In the genomic region with DNA sequence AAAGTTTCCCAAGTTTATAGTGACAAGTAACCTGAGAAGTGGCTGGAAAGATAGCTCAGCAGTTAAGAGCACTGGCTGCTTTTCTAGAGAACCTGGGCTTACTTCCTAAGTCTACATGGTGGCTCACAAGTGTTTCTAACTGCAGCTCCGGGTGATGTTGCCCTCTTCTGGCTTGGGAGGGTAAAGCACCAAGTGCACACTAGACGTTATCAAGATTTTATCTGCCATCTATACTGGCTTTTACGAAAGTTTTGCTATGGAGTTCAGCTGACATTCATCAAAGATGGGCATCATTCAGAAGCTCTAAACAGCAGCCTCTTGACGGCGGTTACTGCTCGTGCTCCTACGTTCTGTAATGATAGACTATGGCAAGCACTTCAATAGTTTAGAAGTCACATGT, we compare ENCODE assay signal across 9 mouse cellular contexts. TPM values are rescaled to one million over a fixed set of nuclear protein-coding genes. Genes with fewer than 3 reads are reported as not detected.
DNase-seq lines count a peak whose midpoint lies in the region; ATAC-seq and TF ChIP-seq lines count a peak whose summit lies in the region.
"Had no signal": no experiment of that assay in that cellular context is flagged by ENCODE, and none has a peak within 500 bp of the region (broad histone marks: within the 10 kb centered on the region; RNA-seq: fewer than 3 reads in every experiment).

No protein-coding gene starts in this region.

- DNase-seq in B cell, adult 2 months: peak; percentile 82 to 85
- DNase-seq in adrenal gland, adult 18-20 months (ENCODE audit: low spot score in 2 of 2): peak; percentile 60 to 67
- DNase-seq in embryo, embryonic 11 days: peak; percentile 79
- peak; percentile 48 to 51 for DNase-seq in gastrocnemius, postnatal 36 days
- DNase-seq in limb, embryonic 14.5 days (ENCODE audit: low spot score): peak; percentile 79
- peak; percentile 69 to 77 for DNase-seq in natural killer cell, adult 2 months (ENCODE audit: low spot score in 2 of 2)

- ATAC-seq in kidney, embryonic 14.5 days (ENCODE audit: low FRiP score, low TSS enrichment): peak; percentile 25; the same call in 1 of the 2 replicates
- ATAC-seq in limb, embryonic 14.5 days (ENCODE audit: low FRiP score, low read depth): peak; percentile 60; the same call in 1 of the 2 replicates
- ATAC-seq in stomach, embryonic 16.5 days (ENCODE audit: insufficient read depth, low FRiP score): 0 out of 2 replicates have a peak, but pooled peaks have one; percentile 44

- WGBS in kidney, embryonic 14.5 days: 14% methylated on average over 7 of the region's 7 CpGs
- WGBS in limb, embryonic 14.5 days: 14% methylated on average over 7 of the region's 7 CpGs
- 6% methylated on average over 7 of the region's 7 CpGs for WGBS in stomach, embryonic 16.5 days

- H3K4me2 ChIP-seq in kidney, embryonic 14.5 days (replicated peaks; ENCODE audit: low read depth, low read length): no peak overlapping the region
- H3K4me2 ChIP-seq in limb, embryonic 14.5 days (replicated peaks; ENCODE audit: low read depth, low read length, severe bottlenecking): no peak overlapping the region
- H3K4me2 ChIP-seq in stomach, embryonic 16.5 days (ENCODE audit: low read depth, low read length): no peak overlapping the region
- H3K4me2 ChIP-seq: embryonic facial prominence, embryonic 13.5 days had no signal

- no peaks in the 10 kb centered on the region for H3K27me3 ChIP-seq in kidney, embryonic 14.5 days (ENCODE audit: control insufficient read depth, insufficient read depth, low read length)
- no peaks in the 10 kb centered on the region for H3K27me3 ChIP-seq in limb, embryonic 14.5 days (ENCODE audit: control insufficient read depth, insufficient read depth, low read length)
- no peaks in the 10 kb centered on the region for H3K27me3 ChIP-seq in stomach, embryonic 16.5 days (ENCODE audit: control insufficient read depth, insufficient read depth, low read length)
- H3K27me3 ChIP-seq: embryonic facial prominence, embryonic 13.5 days had no signal

- H3K27ac ChIP-seq in kidney, embryonic 14.5 days (ENCODE audit: low read depth, low read length): no peak overlapping the region
- no peak overlapping the region for H3K27ac ChIP-seq in limb, embryonic 14.5 days (replicated peaks; ENCODE audit: low read depth, low read length)
- no peak overlapping the region for H3K27ac ChIP-seq in stomach, embryonic 16.5 days (ENCODE audit: low read length)
- H3K27ac ChIP-seq: embryonic facial prominence, embryonic 13.5 days had no signal

- H3K36me3 ChIP-seq in kidney, embryonic 14.5 days (ENCODE audit: control insufficient read depth, insufficient read depth, low read length): peaks cover 24% of the 10 kb centered on the region
- H3K36me3 ChIP-seq in limb, embryonic 14.5 days (ENCODE audit: control insufficient read depth, insufficient read depth, low read length): peaks cover 29% of the 10 kb centered on the region
- H3K36me3 ChIP-seq in stomach, embryonic 16.5 days (ENCODE audit: control insufficient read depth, insufficient read depth, low read length): peaks cover 12% of the 10 kb centered on the region

- no peaks in the 10 kb centered on the region for H3K9me3 ChIP-seq in kidney, embryonic 14.5 days (ENCODE audit: control insufficient read depth, low read length)
- H3K9me3 ChIP-seq in limb, embryonic 14.5 days (ENCODE audit: control insufficient read depth, low read length): no peaks in the 10 kb centered on the region
- no peaks in the 10 kb centered on the region for H3K9me3 ChIP-seq in stomach, embryonic 16.5 days (replicated peaks; ENCODE audit: control insufficient read depth, low read length)
- H3K9me3 ChIP-seq: embryonic facial prominence, embryonic 13.5 days had no signal

- H3K9ac ChIP-seq in kidney, embryonic 14.5 days (ENCODE audit: low read depth, low read length): no peak overlapping the region
- no peak overlapping the region for H3K9ac ChIP-seq in limb, embryonic 14.5 days (ENCODE audit: low read depth, low read length, severe bottlenecking)
- no peak overlapping the region for H3K9ac ChIP-seq in stomach, embryonic 16.5 days (ENCODE audit: low read length)
- H3K9ac ChIP-seq: embryonic facial prominence, embryonic 13.5 days had no signal

- no peak overlapping the region for H3K4me3 ChIP-seq in kidney, embryonic 14.5 days (ENCODE audit: low read length)
- no peak overlapping the region for H3K4me3 ChIP-seq in limb, embryonic 14.5 days (replicated peaks; ENCODE audit: low read length)
- H3K4me3 ChIP-seq in stomach, embryonic 16.5 days (replicated peaks; ENCODE audit: low read length): no peak overlapping the region
- H3K4me3 ChIP-seq: embryonic facial prominence, embryonic 13.5 days had no signal

- TF ChIP-seq POLR2A in limb, embryonic 14.5 days (IDR thresholded peaks at IDR 0.05; ENCODE audit: borderline replicate concordance, extremely low read depth, insufficient read depth, insufficient read length): no peak

- peaks cover 10% of the 10 kb centered on the region; the same call in 1 of the 2 replicates for H3K4me1 ChIP-seq in kidney, embryonic 14.5 days (ENCODE audit: control insufficient read depth, insufficient read depth, low read length)
- peaks cover 5% of the 10 kb centered on the region for H3K4me1 ChIP-seq in limb, embryonic 14.5 days (ENCODE audit: control insufficient read depth, insufficient read depth, low read length)
- peaks cover 5% of the 10 kb centered on the region for H3K4me1 ChIP-seq in stomach, embryonic 16.5 days (ENCODE audit: control insufficient read depth, insufficient read depth, low read length)

- intact Hi-C loops in gastrocnemius, postnatal 36 days (cut with DNase I): loop anchor here (2.0 to 10.0 kb wide), 3 partner anchors 99 to 233 kb away; a partner anchor contains a TSS

RNA-seq across cellular contexts. Expression of a gene that starts 2.9 kb away (rescaled TPM):
- 10 to 100 TPM; 23.5 to 30.0 TPM for total RNA-seq in adrenal gland, adult 18-20 months (2021)
- 1 to 10 TPM; 6.8 to 6.9 TPM for total RNA-seq in gastrocnemius, postnatal 36 days (2021)
- polyA plus RNA-seq in kidney, embryonic 14.5 days (2014; fragmentation: Nextera tagmentation; extraction: Ambion mirVana): 28.2 and 29.3 TPM in 2 replicates
- 15.3 and 15.7 TPM in 2 replicates for polyA plus RNA-seq in limb, embryonic 14.5 days (2012; rRNA removed)
- 28.4 and 30.1 TPM in 2 replicates for polyA plus RNA-seq in limb, embryonic 14.5 days (2014; fragmentation: Nextera tagmentation; extraction: Ambion mirVana)
- polyA plus RNA-seq in stomach, embryonic 16.5 days (2015; fragmentation: Nextera tagmentation; extraction: Ambion mirVana): 29.5 and 31.4 TPM in 2 replicates

RNA-seq across cellular contexts. Expression of a gene that starts 14.1 kb away (rescaled TPM):
- total RNA-seq in adrenal gland, adult 18-20 months (2021): 10 to 100 TPM; 18.0 to 19.1 TPM
- total RNA-seq in gastrocnemius, postnatal 36 days (2021): 1 to 10 TPM; 4.8 to 5.0 TPM
- 21.6 and 27.2 TPM in 2 replicates for polyA plus RNA-seq in kidney, embryonic 14.5 days (2014; fragmentation: Nextera tagmentation; extraction: Ambion mirVana)
- 14.4 and 15.2 TPM in 2 replicates for polyA plus RNA-seq in limb, embryonic 14.5 days (2012; rRNA removed)
- polyA plus RNA-seq in limb, embryonic 14.5 days (2014; fragmentation: Nextera tagmentation; extraction: Ambion mirVana): 23.5 and 24.0 TPM in 2 replicates
- polyA plus RNA-seq in stomach, embryonic 16.5 days (2015; fragmentation: Nextera tagmentation; extraction: Ambion mirVana): 22.2 and 25.1 TPM in 2 replicates

RNA-seq across cellular contexts. Expression of a gene that starts 15.2 kb away (rescaled TPM):
- 100 to 1,000 TPM; 806 to 881 TPM for total RNA-seq in adrenal gland, adult 18-20 months (2021)
- 100 to 1,000 TPM; 216 to 254 TPM for total RNA-seq in gastrocnemius, postnatal 36 days (2021)
- 1,295 and 1,786 TPM in 2 replicates for polyA plus RNA-seq in kidney, embryonic 14.5 days (2014; fragmentation: Nextera tagmentation; extraction: Ambion mirVana)
- 816 and 883 TPM in 2 replicates for polyA plus RNA-seq in limb, embryonic 14.5 days (2012; rRNA removed)
- 1,312 and 1,461 TPM in 2 replicates for polyA plus RNA-seq in limb, embryonic 14.5 days (2014; fragmentation: Nextera tagmentation; extraction: Ambion mirVana)
- polyA plus RNA-seq in stomach, embryonic 16.5 days (2015; fragmentation: Nextera tagmentation; extraction: Ambion mirVana): 1,360 and 1,372 TPM in 2 replicates

RNA-seq across cellular contexts. Expression of a gene that starts 29.0 kb away (rescaled TPM):
- under 1 TPM; 0.70 to 0.90 TPM for total RNA-seq in adrenal gland, adult 18-20 months (2021)
- total RNA-seq in gastrocnemius, postnatal 36 days (2021): not detected
- polyA plus RNA-seq in kidney, embryonic 14.5 days (2014; fragmentation: Nextera tagmentation; extraction: Ambion mirVana): 0.80 and 1.2 TPM in 2 replicates
- 0.69 and 0.89 TPM in 2 replicates for polyA plus RNA-seq in limb, embryonic 14.5 days (2012; rRNA removed)
- 0.39 and 0.58 TPM in 2 replicates for polyA plus RNA-seq in limb, embryonic 14.5 days (2014; fragmentation: Nextera tagmentation; extraction: Ambion mirVana)
- polyA plus RNA-seq in stomach, embryonic 16.5 days (2015; fragmentation: Nextera tagmentation; extraction: Ambion mirVana): 0.42 and 0.45 TPM in 2 replicates
